Mouse (Mus musculus): ENCODE measurements at regions not wholly inside any gene's neighbourhood (a gene's known extent, or its start where the extent isn't known, plus 50 kb on each side); places are given as distances from the start of the nearest gene placed in this dataset.

DNA sequence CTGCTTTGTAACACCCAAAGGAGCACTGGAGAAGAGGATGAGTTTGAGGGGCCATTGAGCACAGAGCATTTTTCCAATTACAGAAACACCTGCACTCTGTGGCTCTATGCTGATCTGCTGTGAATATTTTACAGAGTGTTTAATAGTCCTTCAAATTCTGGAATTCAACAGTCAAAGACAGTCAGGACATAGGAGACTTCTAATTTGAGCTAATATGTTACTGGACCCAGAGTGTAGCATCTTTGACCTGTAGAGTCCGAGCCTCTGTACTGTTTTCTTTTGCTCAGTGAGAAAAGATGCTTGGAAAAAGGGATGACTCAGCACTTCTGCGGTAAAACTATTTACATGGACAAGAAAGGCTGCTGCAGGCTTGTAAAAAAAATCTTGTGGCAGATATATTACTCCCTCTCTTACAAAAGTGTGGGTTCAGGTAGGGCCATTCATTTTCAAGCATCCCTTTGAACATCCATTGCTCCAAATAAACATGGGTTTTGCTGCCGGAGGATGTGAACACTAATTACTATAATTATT, 793.1 kb downstream of the Triml1 start:
- no peak for TF ChIP-seq POLR2A (IDR thresholded peaks at IDR 0.05; ENCODE audit: low read depth, low read length)
- no peak for TF ChIP-seq CTCF (conservative IDR thresholded peaks at IDR 0.05; ENCODE audit: insufficient read depth, insufficient read length, low read depth, low read length)

Measured in kidney, adult 2 months (tissue).